Mouse (Mus musculus): Measurements from ENCODE around the gene Iffo2. TPM values are rescaled to one million over a fixed set of nuclear protein-coding genes. Genes with fewer than 3 reads are reported as not detected.

Iffo2 gene
- polyA plus RNA-seq, 1 experiment from 2014 or later: 2.4 TPM

- peak; percentile 26; the same call in 1 of the 2 replicates for ATAC-seq (replicated peaks; ENCODE audit: extremely low read depth, insufficient read depth, low FRiP score)
- Histone ChIP-seq H3K27me3 (ENCODE audit: control insufficient read depth, insufficient read depth, low read length) (no peaks in the 10 kb centered on the region), H3K36me3 (ENCODE audit: control insufficient read depth, insufficient read depth) (no peaks in the 10 kb centered on the region), H3K9me3 (replicated peaks; ENCODE audit: control insufficient read depth, low read length) (no peaks in the 10 kb centered on the region), H3K4me2 (ENCODE audit: low read depth, low read length) (peak overlapping the region; percentile 98), H3K9ac (ENCODE audit: low read length) (peak overlapping the region; percentile 92), H3K4me3 (ENCODE audit: low read length) (peak overlapping the region; percentile 88), H3K27ac (ENCODE audit: low read length) (peak overlapping the region; percentile 83), H3K4me1 (ENCODE audit: control insufficient read depth, insufficient read depth, low read length) (peaks cover 42% of the 10 kb centered on the region)
- WGBS: under 1% methylated on average over 105 of the region's 111 CpGs
Observed at GRCm38 (mm10) chr4:139574799-139575672, 44.7 kb downstream of the Iffo2 start.

- H3K27ac ChIP-seq (ENCODE audit: low read length): peak overlapping the region; percentile 83
- peaks cover 48% of the 10 kb centered on the region for H3K4me1 ChIP-seq (ENCODE audit: control insufficient read depth, insufficient read depth, low read length)
- H3K9ac ChIP-seq (ENCODE audit: low read length): peak overlapping the region; percentile 92
- no peaks in the 10 kb centered on the region for H3K27me3 ChIP-seq (ENCODE audit: control insufficient read depth, insufficient read depth, low read length)
- ATAC-seq (replicated peaks; ENCODE audit: extremely low read depth, insufficient read depth, low FRiP score): no peak
- no peaks in the 10 kb centered on the region for H3K36me3 ChIP-seq (ENCODE audit: control insufficient read depth, insufficient read depth)
- no peaks in the 10 kb centered on the region for H3K9me3 ChIP-seq (replicated peaks; ENCODE audit: control insufficient read depth, low read length)
- H3K4me2 ChIP-seq (ENCODE audit: low read depth, low read length): peak overlapping the region; percentile 98
- peak overlapping the region; percentile 88 for H3K4me3 ChIP-seq (ENCODE audit: low read length)
- WGBS: 8% methylated on average over 14 of the region's 14 CpGs
Observed at GRCm38 (mm10) chr4:139575673-139576003, 45.3 kb downstream of the Iffo2 start.

DNA sequence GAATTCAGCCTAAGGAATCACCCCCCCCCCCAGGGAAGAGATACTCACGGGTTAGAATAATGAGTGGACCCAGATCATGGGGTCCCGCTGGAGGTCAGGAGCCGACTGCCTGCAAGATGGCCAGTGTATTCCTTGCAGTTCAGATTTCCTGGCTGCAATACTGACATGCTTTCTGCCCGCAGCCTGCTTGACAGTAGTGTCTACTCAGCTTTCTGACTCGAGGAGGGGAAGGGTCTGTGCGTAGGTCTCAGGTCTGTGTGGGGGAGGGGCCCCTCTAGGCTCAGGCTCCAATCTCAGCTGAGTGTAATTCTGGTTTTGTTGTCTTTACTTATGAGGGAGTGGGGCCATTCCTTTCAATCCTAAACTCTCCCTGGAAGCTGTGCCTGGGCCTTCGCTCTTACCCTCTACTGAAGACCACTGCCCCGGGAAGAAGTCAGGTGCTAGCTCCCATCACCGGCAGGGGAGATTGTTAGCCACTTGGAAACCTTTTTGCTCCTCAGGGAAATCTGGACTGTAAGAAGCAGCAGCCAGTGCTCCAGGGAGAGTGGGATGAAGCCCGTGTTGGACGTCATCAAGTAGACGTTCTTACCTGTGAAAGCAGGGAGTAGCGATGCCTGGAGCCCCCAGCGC lies 46.0 kb downstream of the Iffo2 start:
- peak overlapping the region; percentile 98 for H3K4me2 ChIP-seq (ENCODE audit: low read depth, low read length)
- H3K27ac ChIP-seq (ENCODE audit: low read length): no peak overlapping the region
- no peaks in the 10 kb centered on the region for H3K27me3 ChIP-seq (ENCODE audit: control insufficient read depth, insufficient read depth, low read length)
- no peak for ATAC-seq (replicated peaks; ENCODE audit: extremely low read depth, insufficient read depth, low FRiP score)
- no peaks in the 10 kb centered on the region for H3K36me3 ChIP-seq (ENCODE audit: control insufficient read depth, insufficient read depth)
- peak overlapping the region; percentile 92 for H3K9ac ChIP-seq (ENCODE audit: low read length)
- 46% methylated on average over 14 of the region's 14 CpGs for WGBS
- H3K9me3 ChIP-seq (replicated peaks; ENCODE audit: control insufficient read depth, low read length): no peaks in the 10 kb centered on the region
- H3K4me3 ChIP-seq (ENCODE audit: low read length): peak overlapping the region; percentile 88
- H3K4me1 ChIP-seq (ENCODE audit: control insufficient read depth, insufficient read depth, low read length): peaks cover 55% of the 10 kb centered on the region

GRCm38 (mm10) chr4:139577006-139577405 lies 46.7 kb downstream of the Iffo2 start:
- peak overlapping the region; percentile 92 for H3K9ac ChIP-seq (ENCODE audit: low read length)
- ATAC-seq (replicated peaks; ENCODE audit: extremely low read depth, insufficient read depth, low FRiP score): no peak

GRCm38 (mm10) chr4:139578389-139578788 lies 48.0 kb downstream of the Iffo2 start:
- H3K9me3 ChIP-seq (replicated peaks; ENCODE audit: control insufficient read depth, low read length): no peaks in the 10 kb centered on the region
- H3K9ac ChIP-seq (ENCODE audit: low read length): peak overlapping the region; percentile 21; the same call in 1 of the 2 replicates

More at GRCm38 (mm10) chr4:139577006-139577405, 46.7 kb downstream of the Iffo2 start:
- H3K27ac ChIP-seq (ENCODE audit: low read length): no peak overlapping the region
- peak overlapping the region; percentile 88 for H3K4me3 ChIP-seq (ENCODE audit: low read length)
- H3K27me3 ChIP-seq (ENCODE audit: control insufficient read depth, insufficient read depth, low read length): no peaks in the 10 kb centered on the region
- H3K4me2 ChIP-seq (ENCODE audit: low read depth, low read length): peak overlapping the region; percentile 98
- peaks cover 62% of the 10 kb centered on the region for H3K4me1 ChIP-seq (ENCODE audit: control insufficient read depth, insufficient read depth, low read length)
- WGBS: 79% methylated on average over 7 of the region's 7 CpGs
- H3K36me3 ChIP-seq (ENCODE audit: control insufficient read depth, insufficient read depth): no peaks in the 10 kb centered on the region
- no peaks in the 10 kb centered on the region for H3K9me3 ChIP-seq (replicated peaks; ENCODE audit: control insufficient read depth, low read length)

DNA sequence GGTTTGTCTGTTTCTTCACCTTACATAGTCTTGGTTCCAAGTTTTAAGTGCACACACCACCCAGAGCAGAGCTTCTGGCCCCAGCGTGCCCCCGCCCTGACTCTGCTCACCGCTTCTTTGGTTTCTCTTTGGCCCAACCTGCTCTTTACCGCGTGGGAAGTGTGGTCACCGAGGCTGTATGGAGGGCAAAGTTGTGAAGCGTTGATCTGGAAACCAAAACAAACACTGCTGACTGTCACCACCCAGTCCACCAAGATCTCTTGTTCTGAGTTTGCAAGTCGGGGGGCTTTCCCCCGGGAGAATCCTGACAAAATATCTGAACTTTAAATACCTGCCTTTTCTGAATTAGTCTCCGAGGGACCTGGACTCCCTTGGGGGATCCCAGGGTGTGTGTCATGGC lies 48.7 kb downstream of the Iffo2 start:
- ATAC-seq (replicated peaks; ENCODE audit: extremely low read depth, insufficient read depth, low FRiP score): no peak
- 28% methylated on average over 10 of the region's 10 CpGs for WGBS
- Histone ChIP-seq H3K27ac (ENCODE audit: low read length) (peak overlapping the region; percentile 43), H3K9me3 (replicated peaks; ENCODE audit: control insufficient read depth, low read length) (no peaks in the 10 kb centered on the region), H3K27me3 (ENCODE audit: control insufficient read depth, insufficient read depth, low read length) (no peaks in the 10 kb centered on the region), H3K9ac (ENCODE audit: low read length) (0 out of 2 replicates have a peak overlapping the region, but pooled peaks have one; percentile 21), H3K4me2 (ENCODE audit: low read depth, low read length) (peak overlapping the region; percentile 50), H3K36me3 (ENCODE audit: control insufficient read depth, insufficient read depth) (no peaks in the 10 kb centered on the region), H3K4me1 (ENCODE audit: control insufficient read depth, insufficient read depth, low read length) (peaks cover 69% of the 10 kb centered on the region), H3K4me3 (ENCODE audit: low read length) (peak overlapping the region; percentile 14; the same call in 1 of the 2 replicates)

More at GRCm38 (mm10) chr4:139578389-139578788, 48.0 kb downstream of the Iffo2 start:
- WGBS: 83% methylated on average over 8 of the region's 8 CpGs
- Histone ChIP-seq H3K4me3 (ENCODE audit: low read length) (peak overlapping the region; percentile 14; the same call in 1 of the 2 replicates), H3K27ac (ENCODE audit: low read length) (peak overlapping the region; percentile 10; the same call in 1 of the 2 replicates), H3K27me3 (ENCODE audit: control insufficient read depth, insufficient read depth, low read length) (no peaks in the 10 kb centered on the region), H3K4me1 (ENCODE audit: control insufficient read depth, insufficient read depth, low read length) (peaks cover 69% of the 10 kb centered on the region), H3K36me3 (ENCODE audit: control insufficient read depth, insufficient read depth) (no peaks in the 10 kb centered on the region), H3K4me2 (ENCODE audit: low read depth, low read length) (peak overlapping the region; percentile 50)
- no peak for ATAC-seq (replicated peaks; ENCODE audit: extremely low read depth, insufficient read depth, low FRiP score)

DNA sequence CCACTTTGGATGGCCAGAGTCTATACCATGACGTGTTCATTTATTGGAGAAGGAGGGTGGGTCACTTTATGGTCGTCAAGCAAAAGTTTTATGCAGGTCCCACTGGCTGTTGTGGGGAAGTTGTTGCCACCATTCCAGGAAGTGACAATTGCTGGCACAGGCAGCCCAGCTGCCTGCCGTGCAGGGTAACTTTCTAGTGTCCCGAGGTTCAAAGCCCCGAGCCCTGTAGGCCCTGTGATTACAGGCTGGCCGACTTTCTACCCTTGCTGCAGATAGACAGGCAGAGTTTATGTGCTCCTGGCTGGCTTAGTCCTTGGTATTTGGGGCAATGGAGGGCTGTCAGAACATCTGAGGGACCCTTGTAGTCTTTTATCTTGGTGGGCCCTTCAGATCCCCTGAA lies 49.1 kb downstream of the Iffo2 start:
- Histone ChIP-seq H3K4me2 (ENCODE audit: low read depth, low read length) (peak overlapping the region; percentile 50; the same call in 1 of the 2 replicates), H3K4me3 (ENCODE audit: low read length) (no peak overlapping the region; the same call in 1 of the 2 replicates), H3K36me3 (ENCODE audit: control insufficient read depth, insufficient read depth) (no peaks in the 10 kb centered on the region), H3K9me3 (replicated peaks; ENCODE audit: control insufficient read depth, low read length) (no peaks in the 10 kb centered on the region), H3K9ac (ENCODE audit: low read length) (peak overlapping the region; percentile 74; the same call in 1 of the 2 replicates), H3K4me1 (ENCODE audit: control insufficient read depth, insufficient read depth, low read length) (peaks cover 73% of the 10 kb centered on the region), H3K27ac (ENCODE audit: low read length) (peak overlapping the region; percentile 90), H3K27me3 (ENCODE audit: control insufficient read depth, insufficient read depth, low read length) (no peaks in the 10 kb centered on the region)
- no peak for ATAC-seq (replicated peaks; ENCODE audit: extremely low read depth, insufficient read depth, low FRiP score)
- 39% methylated on average over 6 of the region's 6 CpGs for WGBS

- 3% methylated on average over 15 of the region's 15 CpGs for WGBS
- no peaks in the 10 kb centered on the region for H3K27me3 ChIP-seq (ENCODE audit: control insufficient read depth, insufficient read depth, low read length)
- peak overlapping the region; percentile 30 for H3K4me3 ChIP-seq (ENCODE audit: low read length)
- no peaks in the 10 kb centered on the region for H3K9me3 ChIP-seq (replicated peaks; ENCODE audit: control insufficient read depth, low read length)
- peak overlapping the region; percentile 47 for H3K4me2 ChIP-seq (ENCODE audit: low read depth, low read length)
- H3K9ac ChIP-seq (ENCODE audit: low read length): peak overlapping the region; percentile 74
- peaks cover 74% of the 10 kb centered on the region for H3K4me1 ChIP-seq (ENCODE audit: control insufficient read depth, insufficient read depth, low read length)
- peak overlapping the region; percentile 90 for H3K27ac ChIP-seq (ENCODE audit: low read length)
- peak; percentile 61 for ATAC-seq (replicated peaks; ENCODE audit: extremely low read depth, insufficient read depth, low FRiP score)
- no peaks in the 10 kb centered on the region for H3K36me3 ChIP-seq (ENCODE audit: control insufficient read depth, insufficient read depth)
Observed at GRCm38 (mm10) chr4:139580663-139581336, 50.5 kb downstream of the Iffo2 start.

Measured in heart, embryonic 16.5 days (tissue).